Mouse (Mus musculus): ENCODE results near the gene Stox2.

DNA sequence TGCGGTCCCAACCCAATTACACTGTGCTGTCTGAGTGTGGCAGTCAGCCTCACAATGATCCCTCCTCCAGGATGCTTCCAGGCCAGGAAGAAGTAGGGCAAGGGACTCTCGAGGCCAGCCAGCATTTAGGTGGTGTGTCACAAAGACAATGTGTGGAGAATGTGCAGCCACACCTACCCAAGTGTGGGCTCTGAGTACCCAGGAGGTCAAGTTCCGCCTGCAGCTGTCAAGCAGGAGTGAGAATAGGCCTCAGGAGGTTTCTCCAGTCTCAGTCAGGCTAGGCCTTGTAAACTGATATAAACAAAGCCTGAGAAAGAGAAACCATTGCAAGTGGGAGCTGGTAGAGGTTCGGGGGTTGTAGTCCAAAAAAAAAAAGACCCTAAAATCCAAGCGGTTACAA is 139.8 kb downstream of the Stox2 start:
- TF ChIP-seq CTCF (IDR thresholded peaks at IDR 0.05; ENCODE audit: low read depth) (no peak), EP300 (IDR thresholded peaks at IDR 0.05; ENCODE audit: low read depth) (no peak)
